Mouse (Mus musculus) liver, adult 2 months (tissue): ENCODE measurements at regions not wholly inside any gene's neighbourhood (a gene's known extent, or its start where the extent isn't known, plus 50 kb on each side); places are given as distances from the start of the nearest gene placed in this dataset.
"Not testable (repeated sequence)": the region's sequence is repeated elsewhere in the genome, so short reads cannot be mapped to it uniquely, and the experiment has no call there.

Source experiments
- CTCF ChIP-seq: fragments of 200-500 bp; IDR thresholded peaks from 2 replicates; pipeline ENCODE4 v1.5.1; 2011; ENCODE audit warnings: low read depth, low read length, control low read depth
- POLR2A ChIP-seq: fragments of 200-500 bp; IDR thresholded peaks from 2 replicates; pipeline ENCODE4 v1.6.1; 2011; ENCODE audit warnings: low read length, control low read depth; ENCODE audit not compliant: insufficient read depth; ENCODE audit errors: extremely low read depth

DNA sequence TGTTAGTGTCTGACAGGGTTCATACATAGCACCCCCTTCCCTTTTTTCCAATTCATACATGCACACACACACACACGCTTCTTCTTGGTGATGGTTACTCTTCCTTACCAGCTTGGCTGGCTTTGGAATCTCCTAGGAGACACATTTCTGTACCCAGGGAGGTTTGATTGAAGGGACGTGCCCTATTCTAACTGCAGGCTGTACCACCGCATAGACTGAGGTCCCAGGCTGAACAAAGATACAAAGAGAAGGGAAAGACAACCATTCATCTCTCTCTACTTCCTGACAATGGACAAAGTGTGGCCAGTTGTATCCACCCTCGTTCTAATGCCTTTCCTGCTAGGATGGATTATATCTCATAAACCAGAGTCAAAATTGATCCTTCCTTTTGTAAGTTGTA lies 100.0 kb downstream of the Raet1d start:
- TF ChIP-seq POLR2A, CTCF: not testable (repeated sequence)
